Mouse (Mus musculus) heart, embryonic 14.5 days (tissue): Measurements from ENCODE around the gene Dst. TPM values are rescaled to one million over a fixed set of nuclear protein-coding genes. Genes with fewer than 3 reads are reported as not detected.
A peak's percentile ranks its signal among the peaks of the same experiment; 100 is the strongest.

Experiments used
- ATAC-seq: fragments of 200-750 bp; cut with Nextera tagmentation; 2 replicates; pipeline ENCODE4 v1.8.0; 2017; ENCODE audit warnings: low read depth, moderate TSS enrichment; ENCODE audit not compliant: insufficient number of reproducible peaks, insufficient read depth, low FRiP score
- H3K27ac ChIP-seq, 2 experiments: fragments of 200-500 bp in 1 of 2; fragments of 300-500 bp in 1 of 2; sonication (generic) in 1 of 2; replicated peaks in 1 of 2; 2 replicates each; pipeline ENCODE4 v1.5.1; 2012 to 2014; ENCODE audit warnings: low read depth in 2 of 2, low read length in 2 of 2, control low read depth in 1 of 2, mild to moderate bottlenecking in 1 of 2, mixed read lengths in 1 of 2; ENCODE audit not compliant: control insufficient read depth in 1 of 2, insufficient read depth in 1 of 2
- H3K27me3 ChIP-seq: fragments of 300-500 bp; sonication (generic); 2 replicates; pipeline ENCODE4 v1.6.1; 2014; ENCODE audit warnings: mild to moderate bottlenecking, low read length, control low read depth; ENCODE audit not compliant: control insufficient read depth, insufficient read depth
- H3K36me3 ChIP-seq: fragments of 300-500 bp; sonication (generic); 2 replicates; pipeline ENCODE4 v1.6.1; 2014; ENCODE audit warnings: mild to moderate bottlenecking, control low read depth, low read length, mixed read lengths; ENCODE audit not compliant: control insufficient read depth, insufficient read depth
- H3K4me1 ChIP-seq, 2 experiments: fragments of 200-500 bp in 1 of 2; fragments of 300-500 bp in 1 of 2; sonication (generic) in 1 of 2; 2 replicates each; pipeline ENCODE4 v1.6.1; 2012 to 2014; ENCODE audit warnings: low read length in 2 of 2, control low read depth in 1 of 2, mixed read lengths in 1 of 2; ENCODE audit not compliant: control insufficient read depth in 2 of 2, insufficient read depth in 2 of 2
- H3K4me2 ChIP-seq: fragments of 300-500 bp; sonication (generic); 2 replicates; pipeline ENCODE4 v1.6.1; 2014; ENCODE audit warnings: mild to moderate bottlenecking, low read length
- H3K4me3 ChIP-seq, 2 experiments: fragments of 200-500 bp in 1 of 2; fragments of 300-500 bp in 1 of 2; sonication (generic) in 1 of 2; 2 replicates each; pipeline ENCODE4 v1.5.1; 2012 to 2014; ENCODE audit warnings: low read length in 2 of 2, mild to moderate bottlenecking in 2 of 2, control low read depth in 1 of 2, low read depth in 1 of 2, moderate library complexity in 1 of 2; ENCODE audit not compliant: control insufficient read depth in 1 of 2, insufficient read depth in 1 of 2
- H3K9ac ChIP-seq: fragments of 300-500 bp; sonication (generic); 2 replicates; pipeline ENCODE4 v1.6.1; 2014; ENCODE audit warnings: mild to moderate bottlenecking, low read length
- H3K9me3 ChIP-seq: fragments of 300-500 bp; sonication (generic); 2 replicates; pipeline ENCODE4 v1.6.1; 2016; ENCODE audit warnings: low read length, control low read depth; ENCODE audit not compliant: control insufficient read depth
- WGBS: fragments of 180-500 bp; shearing (Covaris S2); extraction: QIAGEN DNeasy Blood & Tissue Kit; methylation state at CpG from one replicate; pipeline ENCODE4 v1.1.7; 2014; 5-methylcytosine and 5-hydroxymethylcytosine counted together
- polyA plus RNA-seq: library from polyadenylated mRNA; unstranded; fragments of >200 nt; fragmentation: Nextera tagmentation; extraction: Ambion mirVana; gene quantifications from 2 replicates; pipeline ENCODE4 v1.2.1, GENCODE M21; 2014

Dst gene
- polyA plus RNA-seq, 1 experiment from 2014 or later: 38.6 TPM

- no peaks in the 10 kb centered on the region for H3K27me3 ChIP-seq
- H3K4me3 ChIP-seq: no peak overlapping the region
- no peak overlapping the region for H3K4me2 ChIP-seq
- H3K4me1 ChIP-seq: peaks cover 13 to 22% of the 10 kb centered on the region in 2 experiments
- no peak for ATAC-seq
- H3K36me3 ChIP-seq: no peaks in the 10 kb centered on the region
- 41% methylated on average over 4 of the region's 4 CpGs for WGBS
- peak overlapping the region in 1 of 2 experiments; percentile 77 for H3K27ac ChIP-seq
- H3K9ac ChIP-seq: no peak overlapping the region
- 0 out of 2 replicates have a peak, but pooled peaks cover 2% of the 10 kb centered on the region for H3K9me3 ChIP-seq
These were observed 189.6 kb downstream of the Dst start for GRCm38 (mm10) chr1:34097640-34098039.

- Histone ChIP-seq H3K4me2 (no peak overlapping the region), H3K4me3 (no peak overlapping the region), H3K4me1 (peaks cover 19 to 31% of the 10 kb centered on the region in 2 experiments), H3K9me3 (0 out of 2 replicates have a peak, but pooled peaks cover 3% of the 10 kb centered on the region), H3K36me3 (no peaks in the 10 kb centered on the region), H3K27me3 (no peaks in the 10 kb centered on the region), H3K27ac (no peak overlapping the region), H3K9ac (no peak overlapping the region)
- 86% methylated on average over 3 of the region's 3 CpGs for WGBS
- no peak for ATAC-seq
These were observed 191.4 kb downstream of the Dst start for GRCm38 (mm10) chr1:34099439-34099838.

GRCm38 (mm10) chr1:34100385-34100784 is 192.4 kb downstream of the Dst start:
- Histone ChIP-seq H3K4me2 (no peak overlapping the region), H3K36me3 (no peaks in the 10 kb centered on the region), H3K9ac (no peak overlapping the region), H3K4me3 (no peak overlapping the region), H3K9me3 (0 out of 2 replicates have a peak, but pooled peaks cover 3% of the 10 kb centered on the region), H3K27ac (no peak overlapping the region), H3K27me3 (no peaks in the 10 kb centered on the region), H3K4me1 (peaks cover 20 to 33% of the 10 kb centered on the region in 2 experiments)
- no peak for ATAC-seq
- WGBS: 89% methylated on average over 4 of the region's 4 CpGs

- Histone ChIP-seq H3K4me1 (peaks cover 18 to 38% of the 10 kb centered on the region in 2 experiments), H3K36me3 (no peaks in the 10 kb centered on the region), H3K27me3 (no peaks in the 10 kb centered on the region), H3K9me3 (0 out of 2 replicates have a peak, but pooled peaks cover 3% of the 10 kb centered on the region), H3K9ac (no peak overlapping the region), H3K4me2 (no peak overlapping the region), H3K4me3 (no peak overlapping the region), H3K27ac (no peak overlapping the region; a peak in 1 of 4 replicates)
- 95% methylated on average over 2 of the region's 2 CpGs for WGBS
- ATAC-seq: no peak
These were observed 194.6 kb downstream of the Dst start for GRCm38 (mm10) chr1:34102604-34103003.

- no peak for ATAC-seq
- peaks cover 15 to 38% of the 10 kb centered on the region in 2 experiments for H3K4me1 ChIP-seq
- no peaks in the 10 kb centered on the region for H3K36me3 ChIP-seq
- H3K4me3 ChIP-seq: 0 out of 4 replicates have a peak overlapping the region, but pooled peaks of 1 of the 2 experiments have one; percentile 1
- 0 out of 2 replicates have a peak, but pooled peaks cover 3% of the 10 kb centered on the region for H3K9me3 ChIP-seq
- peak overlapping the region; percentile 47 for H3K4me2 ChIP-seq
- peak overlapping the region; percentile 77 to 84 for H3K27ac ChIP-seq
- no peaks in the 10 kb centered on the region for H3K27me3 ChIP-seq
- WGBS: 81% methylated on average over 3 of the region's 3 CpGs
- peak overlapping the region; percentile 38; the same call in 1 of the 2 replicates for H3K9ac ChIP-seq
These were observed 195.2 kb downstream of the Dst start for GRCm38 (mm10) chr1:34103176-34103575.

GRCm38 (mm10) chr1:34103713-34104172 is 195.7 kb downstream of the Dst start:
- no peaks in the 10 kb centered on the region for H3K27me3 ChIP-seq
- peak overlapping the region; percentile 38; the same call in 1 of the 2 replicates for H3K9ac ChIP-seq
- H3K27ac ChIP-seq: peak overlapping the region; percentile 77 to 84
- peak overlapping the region; percentile 47 for H3K4me2 ChIP-seq
- WGBS: 1% methylated on average over 3 of the region's 3 CpGs
- 0 out of 2 replicates have a peak, but pooled peaks cover 3% of the 10 kb centered on the region for H3K9me3 ChIP-seq
- H3K4me3 ChIP-seq: 0 out of 4 replicates have a peak overlapping the region, but pooled peaks of 1 of the 2 experiments have one; percentile 1
- peak; percentile 40; the same call in 1 of the 2 replicates for ATAC-seq
- H3K4me1 ChIP-seq: peaks cover 15 to 38% of the 10 kb centered on the region in 2 experiments
- H3K36me3 ChIP-seq: no peaks in the 10 kb centered on the region

- 16% methylated on average over 8 of the region's 8 CpGs for WGBS
- Histone ChIP-seq H3K9ac (0 out of 2 replicates have a peak overlapping the region, but pooled peaks have one; percentile 13), H3K27me3 (no peaks in the 10 kb centered on the region), H3K4me2 (peak overlapping the region; percentile 19), H3K9me3 (0 out of 2 replicates have a peak, but pooled peaks cover 3% of the 10 kb centered on the region), H3K4me1 (peaks cover 22 to 45% of the 10 kb centered on the region in 2 experiments), H3K27ac (peak overlapping the region in 1 of 2 experiments; percentile 54; a peak in 1 of 4 replicates), H3K4me3 (no peak overlapping the region), H3K36me3 (no peaks in the 10 kb centered on the region)
- 0 out of 2 replicates have a peak, but pooled peaks have one; percentile 49 for ATAC-seq
These were observed 196.8 kb downstream of the Dst start for GRCm38 (mm10) chr1:34104846-34105245.
